Mouse (Mus musculus): ENCODE data around the gene Iqcd.

The Iqcd gene

DNA sequence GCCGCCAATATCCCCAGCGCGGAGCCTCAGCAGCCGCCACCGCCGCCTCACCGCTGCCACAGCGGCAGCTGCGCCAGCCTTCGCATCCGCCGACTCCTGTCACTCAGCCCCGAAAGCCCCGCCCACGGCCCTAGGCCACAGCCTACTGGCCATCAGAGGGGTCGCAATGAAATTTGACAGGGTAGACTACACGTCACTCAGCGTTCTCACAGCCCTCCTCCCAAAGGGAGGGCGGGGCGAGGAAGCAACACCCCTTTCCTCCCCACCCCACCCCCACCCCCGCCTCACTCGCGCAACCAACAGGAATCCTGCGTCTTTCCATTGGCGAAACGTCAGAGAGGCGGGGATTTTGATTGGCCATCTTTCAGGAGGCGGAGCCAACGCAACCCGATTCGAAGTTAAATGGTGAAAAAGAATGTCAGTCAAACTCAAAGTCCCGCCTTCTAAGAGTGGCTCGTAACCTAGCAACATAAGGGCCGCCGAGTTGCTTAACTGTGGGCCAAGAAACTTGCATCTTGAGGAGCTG is at the start of gene Iqcd, which contains the start of gene Tpcn1:
Gene Iqcd (plus strand): TSS at position 448 of the 526 bp plus-strand sequence.
Gene Tpcn1 (minus strand): TSS at position 105 of the 526 bp plus-strand sequence.
- in situ Hi-C loops (cut with MboI; ENCODE audit: low sequenced_read_pairs), result loop anchor here (10.0 kb wide), 1 partner anchor 64 kb away; no protein-coding TSS in a partner anchor

DNA sequence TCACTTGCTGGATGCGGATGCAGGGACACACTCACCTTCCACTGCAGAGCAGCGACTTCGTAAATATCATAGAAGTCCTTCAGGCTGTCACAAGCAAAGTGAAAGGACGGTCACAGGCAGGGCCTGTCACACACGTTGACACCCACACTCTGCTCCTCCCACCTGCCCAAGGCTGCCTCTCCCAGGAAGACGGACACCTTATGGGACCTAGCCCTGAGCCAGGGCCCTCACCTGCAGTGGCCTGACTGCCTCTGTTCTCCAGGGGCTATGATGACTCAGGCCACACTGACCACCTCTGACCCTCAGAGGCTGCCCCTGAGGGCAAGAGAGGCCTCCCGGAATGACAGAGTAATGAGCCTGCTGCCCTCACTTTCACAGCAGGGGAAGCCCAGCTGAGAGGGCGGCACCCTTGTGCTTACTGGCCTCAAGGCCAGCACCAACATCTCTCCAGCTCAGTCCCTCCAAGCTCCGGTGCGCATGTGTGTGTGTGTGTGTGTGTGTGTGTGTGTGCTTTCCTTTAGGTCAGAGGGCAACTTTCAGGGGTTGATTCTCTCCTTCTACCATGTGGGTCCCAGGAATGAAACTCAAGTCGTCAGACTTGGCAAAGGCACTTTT is 40.5 kb upstream of the Iqcd start:
- in situ Hi-C loops (cut with MboI; ENCODE audit: low sequenced_read_pairs), result no loop called here

DNA sequence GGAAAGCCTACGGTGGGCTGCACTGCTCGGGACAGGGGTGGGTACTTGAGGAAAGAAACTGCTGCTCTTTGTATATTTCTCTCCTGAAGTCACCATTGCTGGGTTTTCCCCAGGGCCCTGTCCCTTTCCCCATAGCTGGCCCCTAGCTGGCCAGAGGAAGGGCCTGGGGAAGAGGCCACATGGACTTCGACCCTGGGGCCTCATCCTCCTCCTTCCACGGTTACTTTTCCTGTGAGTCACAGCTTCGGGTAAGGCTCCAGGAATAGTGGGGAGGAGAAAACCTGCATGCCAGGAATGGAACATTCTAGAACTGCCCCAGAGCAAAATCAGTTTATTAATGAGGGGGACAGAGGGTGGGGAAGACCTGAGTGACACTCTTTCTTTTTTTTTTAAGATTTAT is 38.7 kb upstream of the Iqcd start:
- in situ Hi-C loops (cut with MboI; ENCODE audit: low sequenced_read_pairs), result no loop called here

DNA sequence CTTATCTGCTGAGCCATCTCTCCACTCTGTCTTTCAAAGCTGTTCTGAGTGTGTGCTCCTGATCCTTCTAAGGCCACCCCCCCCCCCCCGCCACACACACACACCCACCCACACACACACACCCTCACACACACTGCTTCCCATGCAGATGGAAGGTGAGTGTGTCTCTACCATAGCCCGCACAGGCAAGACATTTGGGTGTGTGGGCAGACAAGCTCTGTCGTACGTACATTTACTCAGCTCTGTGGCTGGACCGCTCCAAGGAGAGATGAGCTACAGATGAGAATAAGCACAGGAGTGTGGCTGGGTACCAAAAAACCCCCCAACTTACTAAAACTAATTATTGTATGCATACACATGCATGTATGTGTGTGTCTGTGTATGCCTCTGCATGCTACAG is 38.1 kb upstream of the Iqcd start:
- in situ Hi-C loops (cut with MboI; ENCODE audit: low sequenced_read_pairs), result no loop called here

DNA sequence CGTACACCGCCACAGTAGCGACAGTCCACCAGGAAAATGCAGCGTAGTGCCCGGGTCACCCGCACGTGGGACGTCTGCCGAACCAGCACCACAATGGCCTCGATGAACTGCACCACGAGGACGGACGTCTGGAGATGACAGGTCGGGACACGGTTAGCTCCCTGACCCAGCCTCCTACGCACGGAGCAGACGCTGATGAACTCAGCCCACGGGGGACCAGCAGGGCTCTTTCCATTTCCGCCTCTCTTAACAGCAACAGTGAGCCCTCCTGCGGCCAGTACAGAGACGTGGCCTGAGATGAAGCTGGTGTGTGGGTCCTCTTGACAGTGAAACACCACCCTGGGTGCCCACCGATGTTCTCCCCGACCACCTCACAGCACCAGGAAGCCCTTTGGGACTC is 32.9 kb upstream of the Iqcd start:
- in situ Hi-C loops (cut with MboI; ENCODE audit: low sequenced_read_pairs), result no loop called here

DNA sequence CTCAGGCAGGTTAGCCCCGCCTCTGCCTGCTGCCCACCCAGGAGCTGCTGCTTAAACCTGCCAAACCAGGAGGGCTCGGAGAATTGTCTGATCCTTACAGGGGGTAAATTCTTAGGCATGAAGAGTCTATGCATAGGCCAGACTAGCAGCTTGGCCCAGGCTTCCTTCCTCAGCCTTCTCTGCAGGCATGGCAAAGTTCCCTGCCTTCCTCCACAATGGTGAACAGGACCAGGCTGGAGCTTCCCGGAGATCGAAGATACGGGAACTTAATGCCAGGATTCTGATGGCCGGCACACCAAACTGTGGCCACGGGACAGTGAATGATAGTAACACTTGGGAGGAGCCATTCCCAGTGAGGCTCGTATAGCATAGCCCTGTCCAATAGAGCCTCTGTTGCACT is 30.8 kb upstream of the Iqcd start:
- in situ Hi-C loops (cut with MboI; ENCODE audit: low sequenced_read_pairs), result no loop called here

DNA sequence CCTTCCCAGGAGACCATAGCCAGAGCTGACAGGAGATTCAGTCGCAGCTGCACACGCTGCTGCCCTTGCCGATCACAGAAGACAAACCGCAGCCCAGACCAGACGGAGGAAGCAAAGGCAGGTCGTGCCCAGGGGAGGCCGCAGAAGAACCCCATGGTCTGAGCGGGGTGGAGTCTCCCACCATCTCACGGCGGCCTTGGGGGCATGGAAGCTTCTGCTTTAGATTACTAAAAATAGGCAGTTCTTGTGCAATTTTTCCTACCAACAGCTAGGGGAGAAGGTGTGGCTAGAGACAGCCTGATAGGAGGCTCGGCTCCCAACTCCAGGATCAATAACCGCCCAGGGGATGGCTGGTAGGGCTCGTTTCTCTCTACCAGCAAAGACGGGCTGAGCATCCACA is 30.1 kb upstream of the Iqcd start:
- in situ Hi-C loops (cut with MboI; ENCODE audit: low sequenced_read_pairs), result no loop called here

DNA sequence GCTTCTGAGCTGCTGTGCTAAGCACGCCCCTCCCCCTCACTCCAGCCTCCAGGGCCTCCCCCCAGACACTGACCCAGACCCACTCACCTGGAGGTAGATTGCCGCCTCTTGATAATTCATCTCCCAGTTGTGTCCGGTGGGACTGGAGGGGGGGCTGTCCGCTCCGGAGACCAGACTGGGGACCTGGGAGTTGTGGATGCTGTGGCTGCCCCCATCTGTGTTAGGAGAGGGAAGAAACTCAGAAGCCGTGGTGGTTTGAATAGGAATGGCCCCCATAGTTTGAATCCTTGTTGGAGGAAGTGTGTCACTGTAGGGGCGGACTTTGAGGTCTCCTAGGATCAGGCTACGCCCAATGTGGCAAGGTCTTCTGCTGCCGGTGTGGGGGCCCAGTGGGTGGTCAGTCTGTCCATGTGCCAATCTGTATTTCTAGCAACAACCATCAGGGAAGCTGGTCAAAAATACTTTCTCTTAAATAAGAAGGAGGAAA is 28.6 kb upstream of the Iqcd start:
- in situ Hi-C loops (cut with MboI; ENCODE audit: low sequenced_read_pairs), result no loop called here

DNA sequence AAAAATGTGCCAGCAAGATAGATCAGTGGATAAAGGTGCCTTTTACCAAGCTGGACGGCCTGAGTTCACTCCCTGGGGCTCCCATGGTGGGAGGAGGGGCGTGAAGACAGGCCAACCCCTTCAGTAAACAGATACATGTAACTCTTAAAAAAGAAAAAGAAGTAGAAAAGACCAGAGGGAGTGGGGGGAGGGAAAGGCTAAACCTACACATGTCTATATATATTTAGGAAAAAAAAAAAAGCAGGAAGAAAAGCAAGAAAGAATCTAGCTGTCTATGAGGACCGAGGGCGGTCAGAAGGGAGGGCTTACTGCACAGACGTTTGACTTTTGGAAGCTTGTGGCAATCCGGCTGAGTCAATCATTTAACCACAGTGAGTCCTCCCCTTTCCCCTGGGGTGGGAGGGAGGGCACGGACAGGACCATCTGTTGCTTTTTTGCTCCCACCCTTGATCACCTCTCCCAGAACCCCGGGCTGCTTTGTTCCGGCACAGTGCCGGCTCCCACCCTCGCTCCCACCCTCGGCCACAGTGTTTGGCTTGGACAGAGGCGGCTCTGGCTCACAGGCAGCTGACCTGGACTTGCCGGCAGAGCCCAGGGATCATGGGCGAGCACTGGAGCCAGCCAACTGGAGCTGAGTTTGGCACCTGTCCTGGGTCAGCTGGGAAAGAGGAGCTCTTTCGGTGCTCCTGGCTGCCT is 28.1 kb upstream of the Iqcd start:
- in situ Hi-C loops (cut with MboI; ENCODE audit: low sequenced_read_pairs), result no loop called here

DNA sequence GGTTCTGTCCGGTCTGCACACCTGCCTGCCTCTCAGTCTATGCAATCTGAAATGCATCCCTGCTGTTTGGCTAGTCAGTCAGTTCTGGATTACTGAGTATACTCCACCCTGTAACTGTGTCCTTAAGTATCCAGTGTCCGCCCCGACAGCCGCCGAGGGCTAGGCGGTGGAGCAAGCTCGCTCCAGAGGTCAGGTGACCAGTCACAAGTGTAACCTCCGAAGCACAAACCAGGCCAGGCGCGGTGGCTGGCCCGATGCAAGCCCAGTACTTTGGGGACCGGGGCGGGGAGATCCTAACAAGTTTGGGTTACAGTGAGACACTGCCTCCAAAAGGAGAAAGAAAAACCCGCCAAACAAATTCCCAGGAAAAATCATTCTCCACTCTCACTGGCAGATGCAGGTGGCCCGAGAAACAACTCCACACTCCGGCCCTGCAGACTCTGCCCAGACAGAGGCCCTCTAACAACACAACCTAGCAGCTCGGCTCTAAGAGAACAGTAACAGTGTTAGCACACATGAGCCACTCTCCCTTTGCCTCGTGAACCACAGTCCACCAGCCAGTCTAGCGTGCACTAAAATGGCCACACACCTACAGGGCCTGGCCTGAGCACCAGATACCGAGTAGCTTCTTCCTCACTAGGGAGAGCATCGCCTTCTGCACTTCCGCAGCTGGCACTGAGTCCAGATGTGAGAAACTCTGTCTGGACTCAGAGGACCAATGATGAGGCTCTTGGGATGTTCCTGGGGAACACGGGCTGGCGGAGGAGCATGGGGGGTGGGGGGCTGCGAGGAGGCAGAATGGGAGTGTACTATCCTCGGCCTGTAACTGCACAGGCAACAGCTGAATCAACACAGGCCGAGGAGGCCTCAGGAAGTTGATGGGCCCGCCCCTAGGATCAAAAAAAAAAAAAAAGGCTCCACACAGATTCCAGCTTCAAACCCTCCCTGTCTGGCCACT is 25.6 kb upstream of the Iqcd start:
- in situ Hi-C loops (cut with MboI; ENCODE audit: low sequenced_read_pairs), result no loop called here

DNA sequence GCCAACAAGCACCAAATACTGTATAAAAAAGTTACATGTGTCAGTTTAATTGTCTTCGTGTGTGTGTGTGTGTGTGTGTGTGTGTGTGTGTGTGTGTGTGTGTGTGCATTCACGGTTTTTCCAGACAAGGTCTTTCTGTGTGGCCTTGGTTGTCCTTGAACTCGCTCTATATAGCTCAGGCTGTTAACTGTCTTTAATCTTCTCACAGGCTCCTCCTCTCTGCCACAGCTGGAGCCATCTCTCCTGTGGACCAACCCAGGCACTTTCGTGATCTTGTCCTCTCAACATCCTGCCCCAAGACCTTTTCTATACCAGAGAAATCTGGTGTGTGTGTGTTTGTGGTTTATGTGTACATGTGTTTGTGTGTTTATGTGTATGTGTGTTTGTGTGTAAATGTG is 24.9 kb upstream of the Iqcd start:
- in situ Hi-C loops (cut with MboI; ENCODE audit: low sequenced_read_pairs), result no loop called here

DNA sequence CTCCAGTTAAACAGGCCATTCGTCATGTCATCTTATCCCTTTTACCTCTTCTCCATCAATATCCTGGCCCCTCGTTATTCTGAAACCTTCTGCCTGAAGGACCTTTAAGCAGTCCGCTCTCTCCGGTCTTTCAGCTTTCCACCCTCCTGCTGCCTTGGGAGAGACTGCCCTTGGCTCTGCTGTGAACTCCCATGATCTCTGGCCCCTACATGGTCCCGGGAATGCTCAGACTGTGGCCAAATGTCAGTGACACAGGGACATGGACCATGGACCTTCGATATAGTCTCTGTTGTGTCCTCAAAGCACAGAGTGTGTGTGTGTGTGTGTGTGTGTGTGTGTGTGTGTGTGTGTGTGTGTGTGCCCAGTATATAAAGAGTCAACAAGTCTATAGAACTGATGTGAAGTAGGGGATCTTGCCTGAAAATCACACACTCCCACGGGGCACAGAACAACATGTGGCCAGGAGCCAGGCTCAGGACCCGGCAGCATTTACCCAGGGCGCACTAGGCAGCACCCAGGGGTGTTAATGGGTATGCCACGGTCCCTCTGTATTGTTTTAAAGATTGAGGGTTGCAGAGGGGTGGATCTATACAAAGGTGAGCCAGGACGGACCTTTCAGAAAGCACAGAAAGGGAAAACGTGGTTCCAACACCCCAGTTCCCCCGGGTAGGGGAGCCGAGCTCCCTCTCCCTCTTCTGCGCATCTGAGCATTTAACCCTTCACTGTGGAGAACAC is 23.5 kb upstream of the Iqcd start:
- in situ Hi-C loops (cut with MboI; ENCODE audit: low sequenced_read_pairs), result no loop called here

DNA sequence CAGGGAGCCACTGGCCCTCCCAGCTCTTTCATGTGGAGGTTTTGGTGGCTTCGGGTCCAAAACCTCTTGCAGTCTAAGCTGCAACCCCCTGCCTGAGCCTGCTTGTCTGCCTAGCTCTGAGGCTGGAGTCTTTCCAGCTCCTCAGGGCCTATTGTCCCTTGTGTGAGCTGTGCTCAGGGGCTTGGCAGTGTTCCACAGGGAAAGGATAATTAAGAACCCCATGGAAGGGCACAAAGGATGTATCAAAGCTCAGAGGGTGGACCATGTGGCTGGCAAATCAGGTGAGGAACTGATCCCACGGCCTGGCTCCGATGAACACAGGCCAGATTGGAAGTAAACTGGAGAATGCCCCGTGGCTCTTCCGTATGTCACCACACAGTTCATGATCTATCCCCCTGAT is 22.7 kb upstream of the Iqcd start:
- in situ Hi-C loops (cut with MboI; ENCODE audit: low sequenced_read_pairs), result no loop called here

DNA sequence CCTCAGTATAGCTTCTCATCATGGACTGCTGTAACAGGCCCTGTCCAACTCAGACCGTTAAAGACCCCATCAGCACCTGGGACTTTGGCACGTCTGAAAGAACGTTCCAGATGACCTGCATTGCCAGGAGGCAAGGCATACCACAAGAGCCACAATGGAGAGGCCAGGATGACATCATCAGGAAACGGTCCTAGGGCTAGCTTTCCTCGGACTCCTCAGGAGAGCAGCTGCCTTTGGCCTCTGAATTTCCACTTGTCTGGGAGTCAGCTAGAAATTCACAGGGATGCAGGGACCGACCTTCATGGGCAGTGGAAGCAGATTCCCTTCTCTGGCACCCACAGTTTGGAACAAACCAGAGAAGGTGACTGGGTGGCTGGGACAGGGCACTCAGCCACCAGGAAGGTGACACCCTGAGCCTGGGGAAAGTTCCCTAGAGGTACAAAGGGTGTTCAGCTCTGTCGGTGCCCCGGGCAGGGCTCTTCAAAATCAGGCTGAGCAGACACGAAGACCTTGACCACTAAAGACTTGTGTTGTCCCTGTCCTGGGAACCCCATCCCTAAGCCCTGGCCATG is 22.0 kb upstream of the Iqcd start:
- in situ Hi-C loops (cut with MboI; ENCODE audit: low sequenced_read_pairs), result no loop called here

DNA sequence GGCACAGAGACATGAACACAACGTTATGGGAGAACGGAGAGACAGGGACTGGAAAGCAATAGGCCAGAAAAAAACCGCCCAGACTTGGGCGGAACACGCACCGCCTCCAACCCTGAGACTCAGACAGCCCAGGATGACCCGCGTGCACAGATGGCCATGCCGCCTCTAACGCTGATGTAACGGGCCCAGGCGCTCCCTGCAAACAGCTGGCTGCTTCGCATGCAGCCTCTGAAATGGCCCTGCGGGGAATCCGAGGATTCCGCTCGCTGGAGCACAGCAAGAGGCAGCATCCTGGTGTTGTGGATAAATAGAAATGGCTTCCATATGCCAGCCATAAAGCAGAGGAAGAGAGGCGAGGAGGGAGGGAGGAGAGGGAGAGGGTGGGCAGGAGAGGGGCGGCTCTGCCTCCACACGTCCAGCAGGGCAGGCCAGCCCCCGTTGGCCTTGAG is 21.5 kb upstream of the Iqcd start:
- in situ Hi-C loops (cut with MboI; ENCODE audit: low sequenced_read_pairs), result no loop called here

DNA sequence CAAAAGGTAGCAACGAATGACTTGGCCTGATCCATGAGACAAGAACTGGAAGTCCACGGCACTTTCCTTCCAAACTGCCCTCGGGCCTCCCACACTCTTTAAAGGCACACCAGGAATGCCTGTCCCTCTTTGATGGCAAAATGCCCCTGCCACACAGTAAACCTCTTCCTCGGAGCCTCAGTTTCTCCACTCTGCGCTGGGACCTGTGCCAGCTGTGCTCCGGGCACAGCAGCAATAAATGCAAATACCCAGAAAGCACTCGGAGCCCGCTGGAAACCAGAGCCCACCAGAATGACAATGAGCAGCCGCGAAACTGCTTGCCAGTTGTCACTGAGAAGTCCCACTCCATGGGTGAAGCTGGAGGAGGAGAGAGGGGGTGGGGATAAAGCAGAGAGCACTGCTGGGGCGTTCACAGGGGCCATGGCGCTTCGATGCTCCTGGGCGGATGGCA is 21.0 kb upstream of the Iqcd start:
- in situ Hi-C loops (cut with MboI; ENCODE audit: low sequenced_read_pairs), result no loop called here

DNA sequence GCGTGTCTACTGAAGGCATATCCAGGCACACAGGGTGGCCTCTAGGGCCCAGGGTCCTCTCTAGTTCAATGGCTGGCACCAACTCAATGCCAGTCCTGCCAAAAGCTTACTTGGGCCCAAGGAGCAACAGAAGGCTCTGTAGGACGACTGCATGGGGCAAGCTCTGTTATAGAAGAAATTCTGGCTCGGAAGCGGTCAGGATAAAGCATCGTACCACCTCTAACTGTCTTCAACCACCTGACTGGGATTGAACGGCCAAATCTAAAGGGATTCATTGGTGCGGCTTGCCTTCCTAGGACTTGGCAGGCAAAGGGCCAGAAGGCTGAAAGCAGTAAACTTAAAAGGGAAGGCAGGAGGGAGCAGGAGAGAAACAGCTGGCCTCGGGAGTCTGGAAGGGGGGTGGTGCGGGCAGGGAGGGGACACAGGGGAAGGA is 20.5 kb upstream of the Iqcd start:
- in situ Hi-C loops (cut with MboI; ENCODE audit: low sequenced_read_pairs), result no loop called here

DNA sequence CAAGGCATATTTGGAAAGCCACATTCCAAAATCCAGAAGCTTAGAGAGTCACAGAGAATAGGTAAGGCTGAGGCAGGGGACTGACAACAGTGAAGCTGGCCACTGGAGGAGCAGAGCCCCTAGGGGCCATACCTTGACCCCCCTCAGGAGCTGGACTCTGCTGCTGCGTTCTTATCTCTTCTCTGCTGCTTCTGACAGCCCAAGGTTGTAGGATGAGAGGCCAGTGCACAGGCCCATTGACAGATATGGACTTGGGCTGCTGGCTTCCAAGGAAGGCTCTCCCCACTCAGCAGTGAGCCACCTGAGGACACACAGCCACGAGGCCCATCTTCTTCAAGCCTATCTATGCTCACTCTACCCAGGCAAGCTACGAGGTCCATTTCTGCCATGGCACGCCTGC is 19.9 kb upstream of the Iqcd start:
- in situ Hi-C loops (cut with MboI; ENCODE audit: low sequenced_read_pairs), result no loop called here

DNA sequence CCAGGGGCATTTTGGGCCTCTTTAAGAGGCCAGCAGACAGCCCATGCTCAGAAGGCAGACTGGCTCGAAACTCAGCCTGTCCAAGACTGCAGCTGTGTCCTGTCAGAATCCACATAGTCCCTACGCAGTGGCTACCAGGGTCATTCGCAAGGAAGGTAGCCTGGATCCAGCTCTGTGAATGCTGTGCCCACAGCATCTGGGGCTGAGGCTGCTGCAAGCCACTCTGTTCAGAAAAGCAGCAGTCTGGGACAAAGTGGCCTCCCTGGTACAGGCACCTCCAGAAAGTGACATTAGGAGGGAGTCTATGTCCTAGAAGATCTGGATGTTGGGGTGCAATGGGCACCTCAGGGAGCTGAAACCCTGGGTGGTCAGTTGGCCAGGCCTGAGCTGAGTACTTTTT is 19.0 kb upstream of the Iqcd start:
- in situ Hi-C loops (cut with MboI; ENCODE audit: low sequenced_read_pairs), result no loop called here

DNA sequence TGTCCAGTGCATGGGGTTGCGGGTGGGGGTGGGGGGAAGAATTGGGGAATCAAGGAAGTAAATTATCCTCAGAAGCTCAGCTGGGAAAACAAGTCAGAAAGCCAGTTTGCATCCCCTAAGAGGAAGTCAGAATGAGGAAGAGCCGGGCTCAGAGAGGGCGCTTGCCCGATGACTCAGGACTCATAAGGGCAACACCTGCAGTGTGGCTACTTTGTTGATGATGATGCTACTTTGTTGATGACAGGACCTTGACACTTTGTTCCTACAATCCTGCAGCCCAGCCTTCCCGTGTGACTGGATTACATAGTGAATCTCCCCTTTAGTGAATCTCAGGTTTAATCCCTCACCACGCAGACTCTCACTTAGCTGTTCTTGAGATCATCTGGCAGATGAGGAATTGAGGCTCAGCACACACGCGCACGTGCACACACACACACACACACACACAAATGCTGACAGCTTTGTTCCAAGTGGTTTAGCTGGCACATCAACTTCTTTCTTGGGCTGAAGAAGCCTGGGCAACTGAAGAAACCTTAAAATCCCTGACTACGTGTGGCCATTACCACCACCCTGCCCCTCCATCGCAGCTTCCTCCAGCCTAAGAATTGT is 18.4 kb upstream of the Iqcd start:
- in situ Hi-C loops (cut with MboI; ENCODE audit: low sequenced_read_pairs), result no loop called here

Measured in CH12F3 (cell line).